ENCODE assay signal across 24 mouse cellular contexts in the genomic region with DNA sequence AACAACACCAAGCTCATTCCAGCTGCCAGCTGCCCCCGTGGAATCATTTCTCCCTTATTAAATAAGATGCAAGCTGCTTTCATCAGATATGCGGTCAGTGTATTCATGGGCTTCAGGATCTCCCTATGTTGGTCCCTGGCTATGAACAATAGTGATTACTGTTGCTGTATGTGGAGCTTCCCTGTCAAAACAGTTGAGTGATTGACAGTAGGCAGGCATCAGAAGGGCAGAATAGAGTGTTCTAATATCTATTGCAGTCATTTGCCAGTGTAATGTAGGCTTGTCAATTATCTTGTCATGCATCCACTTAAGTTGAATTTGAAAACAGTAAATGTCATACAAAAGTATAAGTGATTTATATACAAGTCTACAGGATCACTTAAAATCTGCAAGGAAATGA.
A peak's percentile ranks its signal among the peaks of the same experiment; 100 is the strongest.
DNase-seq lines count a peak whose midpoint lies in the region; ATAC-seq and TF ChIP-seq lines count a peak whose summit lies in the region.
"Had no signal": no experiment of that assay in that cellular context is flagged by ENCODE, and none has a peak within 500 bp of the region (broad histone marks: within the 10 kb centered on the region; RNA-seq: fewer than 3 reads in every experiment).

No protein-coding gene starts in this region.

- H3K4me2 ChIP-seq in forebrain, embryonic 12.5 days: no peak overlapping the region
- no peak overlapping the region for H3K4me2 ChIP-seq in forebrain, embryonic 11.5 days (ENCODE audit: low read depth, low read length, severe bottlenecking)
- no peak overlapping the region for H3K4me2 ChIP-seq in hindbrain, embryonic 12.5 days (replicated peaks)
- H3K4me2 ChIP-seq in forebrain, postnatal 0 days (ENCODE audit: low read depth): no peak overlapping the region
- H3K4me2 ChIP-seq: embryonic facial prominence, embryonic 12.5 days; embryonic facial prominence, embryonic 15.5 days; heart, embryonic 11.5 days; hindbrain, embryonic 14.5 days had no signal

- H3K36me3 ChIP-seq in forebrain, embryonic 12.5 days (replicated peaks): no peaks in the 10 kb centered on the region
- H3K36me3 ChIP-seq in forebrain, embryonic 11.5 days (ENCODE audit: control insufficient read depth, insufficient read depth, low read length): no peaks in the 10 kb centered on the region
- H3K36me3 ChIP-seq in hindbrain, embryonic 12.5 days: no peaks in the 10 kb centered on the region
- H3K36me3 ChIP-seq in hindbrain, embryonic 10.5 days: no peaks in the 10 kb centered on the region
- no peaks in the 10 kb centered on the region for H3K36me3 ChIP-seq in forebrain, postnatal 0 days (ENCODE audit: insufficient read depth)
- H3K36me3 ChIP-seq: embryonic facial prominence, embryonic 12.5 days; embryonic facial prominence, embryonic 15.5 days had no signal

- ATAC-seq in forebrain, embryonic 12.5 days (ENCODE audit: low FRiP score): peak; percentile 60; the same call in 1 of the 2 replicates
- ATAC-seq in forebrain, embryonic 11.5 days (replicated peaks; ENCODE audit: low FRiP score): no peak
- ATAC-seq in hindbrain, embryonic 12.5 days (ENCODE audit: low FRiP score): peak; percentile 26; the same call in 1 of the 2 replicates
- peak; percentile 70 for ATAC-seq in forebrain, postnatal 0 days
- ATAC-seq: activated CD4-positive, CD25-positive, alpha-beta regulatory T cell, adult 4 months; hindbrain, postnatal 0 days; inflammation-experienced regulatory T-cells, adult 6 months; intestine, embryonic 16.5 days had no signal

- no peak for TF ChIP-seq CTCF in forebrain, postnatal 0 days (IDR thresholded peaks at IDR 0.05; ENCODE audit: low read depth)

- H3K4me1 ChIP-seq in forebrain, embryonic 12.5 days: peaks cover 3% of the 10 kb centered on the region; the same call in 1 of the 2 replicates
- no peaks in the 10 kb centered on the region for H3K4me1 ChIP-seq in forebrain, embryonic 11.5 days (replicated peaks; ENCODE audit: control insufficient read depth, insufficient read depth, low read length)
- H3K4me1 ChIP-seq in hindbrain, embryonic 12.5 days: no peaks in the 10 kb centered on the region
- 0 out of 2 replicates have a peak, but pooled peaks cover 4% of the 10 kb centered on the region for H3K4me1 ChIP-seq in hindbrain, embryonic 10.5 days (replicated peaks)
- no peaks in the 10 kb centered on the region for H3K4me1 ChIP-seq in forebrain, postnatal 0 days (ENCODE audit: insufficient read depth)
- H3K4me1 ChIP-seq: embryonic facial prominence, embryonic 12.5 days; embryonic facial prominence, embryonic 15.5 days had no signal

- no peak overlapping the region for H3K9ac ChIP-seq in forebrain, embryonic 12.5 days
- H3K9ac ChIP-seq in forebrain, embryonic 11.5 days (ENCODE audit: low read length): no peak overlapping the region
- H3K9ac ChIP-seq in hindbrain, embryonic 12.5 days: no peak overlapping the region
- H3K9ac ChIP-seq in forebrain, postnatal 0 days: no peak overlapping the region
- H3K9ac ChIP-seq: embryonic facial prominence, embryonic 12.5 days; embryonic facial prominence, embryonic 15.5 days; hindbrain, embryonic 14.5 days had no signal

- 70% methylated on average over 2 of the region's 2 CpGs for WGBS in forebrain, embryonic 12.5 days
- WGBS in forebrain, embryonic 11.5 days: 75% methylated on average over 2 of the region's 2 CpGs
- 68% methylated on average over 2 of the region's 2 CpGs for WGBS in hindbrain, embryonic 12.5 days
- 76% methylated on average over 2 of the region's 2 CpGs for WGBS in hindbrain, embryonic 10.5 days
- WGBS in forebrain, postnatal 0 days: 61% methylated on average over 2 of the region's 2 CpGs

- DNase-seq in forebrain, embryonic 11.5 days (ENCODE audit: low spot score): no peak
- no peak for DNase-seq in hindbrain, embryonic 10.5 days (ENCODE audit: low spot score)
- DNase-seq in forebrain, postnatal 0 days: no peak
- no peak for DNase-seq in ovary, postnatal 10 days (ENCODE audit: low spot score)
- DNase-seq: adrenal gland, adult 8-10 months; adrenal gland, postnatal 25 days; cerebellum, adult 18-20 months; cerebellum, adult 9-11 months; cerebellum, postnatal 25 days; gastrocnemius, adult 2 months; gastrocnemius, postnatal 14 days; heart, adult 11 months; kidney, adult 18-20 months; kidney, adult 9 months had no signal

- H3K9me3 ChIP-seq in forebrain, embryonic 12.5 days: no peaks in the 10 kb centered on the region
- no peaks in the 10 kb centered on the region for H3K9me3 ChIP-seq in forebrain, embryonic 11.5 days (ENCODE audit: control insufficient read depth, low read length)
- no peaks in the 10 kb centered on the region for H3K9me3 ChIP-seq in hindbrain, embryonic 12.5 days (replicated peaks)
- H3K9me3 ChIP-seq in hindbrain, embryonic 10.5 days: no peaks in the 10 kb centered on the region
- no peaks in the 10 kb centered on the region for H3K9me3 ChIP-seq in forebrain, postnatal 0 days (ENCODE audit: low read length)
- H3K9me3 ChIP-seq: embryonic facial prominence, embryonic 12.5 days; embryonic facial prominence, embryonic 15.5 days had no signal

- no peak overlapping the region for H3K27ac ChIP-seq in forebrain, embryonic 12.5 days
- no peak overlapping the region for H3K27ac ChIP-seq in forebrain, embryonic 11.5 days (ENCODE audit: low read depth, low read length)
- no peak overlapping the region for H3K27ac ChIP-seq in hindbrain, embryonic 12.5 days
- H3K27ac ChIP-seq in hindbrain, embryonic 10.5 days: no peak overlapping the region
- no peak overlapping the region for H3K27ac ChIP-seq in forebrain, postnatal 0 days (ENCODE audit: low read depth, low read length)
- H3K27ac ChIP-seq: embryonic facial prominence, embryonic 12.5 days; embryonic facial prominence, embryonic 15.5 days; gastrocnemius, adult 2 months; hindbrain, embryonic 14.5 days; hindbrain, postnatal 0 days had no signal

- no peak overlapping the region for H3K4me3 ChIP-seq in forebrain, embryonic 12.5 days (replicated peaks)
- H3K4me3 ChIP-seq in forebrain, embryonic 11.5 days (ENCODE audit: low read depth, low read length): no peak overlapping the region
- H3K4me3 ChIP-seq in hindbrain, embryonic 12.5 days: no peak overlapping the region
- no peak overlapping the region for H3K4me3 ChIP-seq in hindbrain, embryonic 10.5 days
- no peak overlapping the region for H3K4me3 ChIP-seq in forebrain, postnatal 0 days (ENCODE audit: low read depth, low read length)
- H3K4me3 ChIP-seq: embryonic facial prominence, embryonic 12.5 days; embryonic facial prominence, embryonic 15.5 days; gastrocnemius, adult 2 months had no signal

- no peaks in the 10 kb centered on the region for H3K27me3 ChIP-seq in forebrain, embryonic 12.5 days
- H3K27me3 ChIP-seq in forebrain, embryonic 11.5 days (ENCODE audit: control insufficient read depth, insufficient read depth, low read length): no peaks in the 10 kb centered on the region
- no peaks in the 10 kb centered on the region for H3K27me3 ChIP-seq in hindbrain, embryonic 12.5 days
- no peaks in the 10 kb centered on the region for H3K27me3 ChIP-seq in hindbrain, embryonic 10.5 days (ENCODE audit: insufficient read depth, poor library complexity, severe bottlenecking)
- H3K27me3 ChIP-seq in forebrain, postnatal 0 days (ENCODE audit: insufficient read depth, low read length): no peaks in the 10 kb centered on the region
- H3K27me3 ChIP-seq: embryonic facial prominence, embryonic 12.5 days; embryonic facial prominence, embryonic 15.5 days had no signal
